Mouse (Mus musculus): ENCODE results near the gene Amy2a4.
"Not testable (repeated sequence)": the region's sequence is repeated elsewhere in the genome, so short reads cannot be mapped to it uniquely, and the experiment has no call there.

Gene Amy2a4

DNA sequence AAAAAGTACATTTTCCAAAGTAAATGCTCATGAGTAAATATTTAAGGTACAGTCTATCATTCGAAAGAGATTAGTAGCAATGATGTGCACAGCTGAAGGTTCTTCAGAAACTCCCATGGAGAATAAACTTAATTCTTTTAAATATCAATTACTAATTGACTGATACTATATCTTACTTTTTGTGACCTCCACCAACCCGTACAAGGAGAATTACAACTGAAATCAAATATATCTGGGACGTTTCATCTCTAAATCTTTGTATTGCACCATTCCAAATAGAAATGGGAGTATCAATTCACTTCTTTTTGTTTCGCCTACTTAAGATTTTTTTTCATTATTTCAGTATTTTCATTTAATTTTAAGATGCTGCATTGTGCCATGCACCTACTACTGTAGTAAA lies at the start of gene Amy2a4:
Amy2a4 (minus strand) TSS at position 101 of the 400 bp plus-strand sequence.
- not testable (repeated sequence) for DNase-seq (ENCODE audit: low read depth, low spot score)

DNA sequence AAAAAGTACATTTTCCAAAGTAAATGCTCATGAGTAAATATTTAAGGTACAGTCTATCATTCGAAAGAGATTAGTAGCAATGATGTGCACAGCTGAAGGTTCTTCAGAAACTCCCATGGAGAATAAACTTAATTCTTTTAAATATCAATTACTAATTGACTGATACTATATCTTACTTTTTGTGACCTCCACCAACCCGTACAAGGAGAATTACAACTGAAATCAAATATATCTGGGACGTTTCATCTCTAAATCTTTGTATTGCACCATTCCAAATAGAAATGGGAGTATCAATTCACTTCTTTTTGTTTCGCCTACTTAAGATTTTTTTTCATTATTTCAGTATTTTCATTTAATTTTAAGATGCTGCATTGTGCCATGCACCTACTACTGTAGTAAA lies 32.7 kb upstream of the Amy2a4 start, which contains the start of gene Amy2a3:
Amy2a3 (minus strand) TSS at position 101 of the 400 bp plus-strand sequence.
- DNase-seq (ENCODE audit: low read depth, low spot score), result not testable (repeated sequence)

- not testable (repeated sequence) for DNase-seq (ENCODE audit: low read depth, low spot score)
Measured at GRCm38 (mm10) chr3:113312937-113313336, 21.7 kb upstream of the Amy2a4 start.

- not testable (repeated sequence) for DNase-seq (ENCODE audit: low read depth, low spot score)
Measured at GRCm38 (mm10) chr3:113280285-113280684, 11.0 kb downstream of the Amy2a4 start.

DNA sequence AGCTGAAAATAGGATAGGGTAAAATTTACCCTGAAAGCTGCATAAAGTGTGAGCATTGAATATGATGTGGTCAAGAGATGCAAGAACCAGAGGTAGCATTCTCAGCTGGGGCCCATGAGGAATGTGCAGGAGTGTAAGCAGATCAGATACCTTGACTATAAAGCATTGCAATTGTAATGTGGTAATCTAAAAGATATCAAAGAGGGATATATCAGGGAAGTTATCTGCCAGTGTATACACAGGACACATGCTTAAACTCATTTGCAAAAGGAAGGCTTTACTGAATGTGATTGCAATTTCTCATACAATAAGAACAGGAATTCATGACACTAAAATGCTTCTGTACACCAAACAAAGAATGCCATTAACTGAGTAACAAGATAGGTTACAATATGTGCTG lies 11.7 kb downstream of the Amy2a4 start:
- DNase-seq (ENCODE audit: low read depth, low spot score), result not testable (repeated sequence)

DNA sequence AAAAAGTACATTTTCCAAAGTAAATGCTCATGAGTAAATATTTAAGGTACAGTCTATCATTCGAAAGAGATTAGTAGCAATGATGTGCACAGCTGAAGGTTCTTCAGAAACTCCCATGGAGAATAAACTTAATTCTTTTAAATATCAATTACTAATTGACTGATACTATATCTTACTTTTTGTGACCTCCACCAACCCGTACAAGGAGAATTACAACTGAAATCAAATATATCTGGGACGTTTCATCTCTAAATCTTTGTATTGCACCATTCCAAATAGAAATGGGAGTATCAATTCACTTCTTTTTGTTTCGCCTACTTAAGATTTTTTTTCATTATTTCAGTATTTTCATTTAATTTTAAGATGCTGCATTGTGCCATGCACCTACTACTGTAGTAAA lies 32.5 kb downstream of the Amy2a4 start, which contains the start of gene Amy2a5:
Amy2a5 (minus strand) TSS at position 101 of the 400 bp plus-strand sequence.
- DNase-seq (ENCODE audit: low read depth, low spot score), result not testable (repeated sequence)
